Mouse (Mus musculus): ENCODE measurements around the gene Rpl41. TPM values are rescaled to one million over a fixed set of nuclear protein-coding genes. Genes with fewer than 3 reads are reported as not detected.

The Rpl41 gene
- polyA plus RNA-seq, 1 experiment from 2014 or later, result 3,364 TPM

GRCm38 (mm10) chr10:128587697-128588096 lies 38.6 kb upstream of the Rpl41 start:
- ATAC-seq, result peak; percentile 81
- H3K27ac ChIP-seq (ENCODE audit: low read length), result peak overlapping the region; percentile 96
- H3K27me3 ChIP-seq (replicated peaks; ENCODE audit: control insufficient read depth, insufficient read depth, low read length), result peaks cover 4% of the 10 kb centered on the region; the same call in 1 of the 2 replicates
- peak overlapping the region; percentile 57 for H3K4me2 ChIP-seq (ENCODE audit: low read depth, low read length)
- peak overlapping the region; percentile 84 for H3K9ac ChIP-seq (ENCODE audit: low read depth, low read length)
- peaks cover 2% of the 10 kb centered on the region; the same call in 1 of the 2 replicates for H3K36me3 ChIP-seq (ENCODE audit: control insufficient read depth, insufficient read depth, low read length)
- H3K4me1 ChIP-seq (ENCODE audit: control insufficient read depth, insufficient read depth, low read length), result peaks cover 25% of the 10 kb centered on the region
- H3K4me3 ChIP-seq (ENCODE audit: low read length), result peak overlapping the region; percentile 66
- 38% methylated on average over 8 of the region's 8 CpGs for WGBS
- H3K9me3 ChIP-seq (ENCODE audit: control insufficient read depth, low read length), result no peaks in the 10 kb centered on the region

GRCm38 (mm10) chr10:128587120-128587519 lies 38.0 kb upstream of the Rpl41 start:
- H3K27ac ChIP-seq (ENCODE audit: low read length), result peak overlapping the region; percentile 96
- WGBS, result 26% methylated on average over 4 of the region's 4 CpGs
- H3K4me1 ChIP-seq (ENCODE audit: control insufficient read depth, insufficient read depth, low read length), result peaks cover 25% of the 10 kb centered on the region
- H3K9ac ChIP-seq (ENCODE audit: low read depth, low read length), result peak overlapping the region; percentile 65
- H3K4me2 ChIP-seq (ENCODE audit: low read depth, low read length), result peak overlapping the region; percentile 57
- H3K36me3 ChIP-seq (ENCODE audit: control insufficient read depth, insufficient read depth, low read length), result peaks cover 2% of the 10 kb centered on the region; the same call in 1 of the 2 replicates
- no peaks in the 10 kb centered on the region for H3K9me3 ChIP-seq (ENCODE audit: control insufficient read depth, low read length)
- H3K27me3 ChIP-seq (replicated peaks; ENCODE audit: control insufficient read depth, insufficient read depth, low read length), result peaks cover 4% of the 10 kb centered on the region; the same call in 1 of the 2 replicates
- peak; percentile 24 for ATAC-seq
- peak overlapping the region; percentile 66 for H3K4me3 ChIP-seq (ENCODE audit: low read length)

- H3K9me3 ChIP-seq (ENCODE audit: control insufficient read depth, low read length), result no peaks in the 10 kb centered on the region
- H3K4me2 ChIP-seq (ENCODE audit: low read depth, low read length), result peak overlapping the region; percentile 57
- H3K4me1 ChIP-seq (ENCODE audit: control insufficient read depth, insufficient read depth, low read length), result peaks cover 25% of the 10 kb centered on the region
- peak overlapping the region; percentile 96 for H3K27ac ChIP-seq (ENCODE audit: low read length)
- no peak for ATAC-seq
- peak overlapping the region; percentile 65 for H3K9ac ChIP-seq (ENCODE audit: low read depth, low read length)
- H3K27me3 ChIP-seq (replicated peaks; ENCODE audit: control insufficient read depth, insufficient read depth, low read length), result peaks cover 4% of the 10 kb centered on the region; the same call in 1 of the 2 replicates
- WGBS, result 8% methylated on average over 1 of the region's 1 CpGs
- H3K4me3 ChIP-seq (ENCODE audit: low read length), result peak overlapping the region; percentile 66
- peaks cover 2% of the 10 kb centered on the region; the same call in 1 of the 2 replicates for H3K36me3 ChIP-seq (ENCODE audit: control insufficient read depth, insufficient read depth, low read length)
Measured at GRCm38 (mm10) chr10:128586546-128586945, 37.4 kb upstream of the Rpl41 start.

- Histone ChIP-seq H3K27ac (ENCODE audit: low read length) (peak overlapping the region; percentile 69), H3K9ac (ENCODE audit: low read depth, low read length) (0 out of 2 replicates have a peak overlapping the region, but pooled peaks have one; percentile 2), H3K27me3 (replicated peaks; ENCODE audit: control insufficient read depth, insufficient read depth, low read length) (peaks cover 4% of the 10 kb centered on the region; the same call in 1 of the 2 replicates), H3K4me1 (ENCODE audit: control insufficient read depth, insufficient read depth, low read length) (peaks cover 27% of the 10 kb centered on the region), H3K9me3 (ENCODE audit: control insufficient read depth, low read length) (no peaks in the 10 kb centered on the region), H3K4me3 (ENCODE audit: low read length) (no peak overlapping the region), H3K36me3 (ENCODE audit: control insufficient read depth, insufficient read depth, low read length) (peaks cover 2% of the 10 kb centered on the region; the same call in 1 of the 2 replicates), H3K4me2 (ENCODE audit: low read depth, low read length) (peak overlapping the region; percentile 31)
- 7% methylated on average over 4 of the region's 4 CpGs for WGBS
- peak; percentile 41 for ATAC-seq
Measured at GRCm38 (mm10) chr10:128584386-128584785, 35.3 kb upstream of the Rpl41 start.

- 0 out of 2 replicates have a peak, but pooled peaks have one; percentile 12 for ATAC-seq
- peaks cover 2% of the 10 kb centered on the region; the same call in 1 of the 2 replicates for H3K36me3 ChIP-seq (ENCODE audit: control insufficient read depth, insufficient read depth, low read length)
- H3K4me1 ChIP-seq (ENCODE audit: control insufficient read depth, insufficient read depth, low read length), result peaks cover 31% of the 10 kb centered on the region
- H3K9ac ChIP-seq (ENCODE audit: low read depth, low read length), result peak overlapping the region; percentile 16; the same call in 1 of the 2 replicates
- peak overlapping the region; percentile 31; the same call in 1 of the 2 replicates for H3K4me2 ChIP-seq (ENCODE audit: low read depth, low read length)
- peak overlapping the region; percentile 63 for H3K27ac ChIP-seq (ENCODE audit: low read length)
- no peak overlapping the region for H3K4me3 ChIP-seq (ENCODE audit: low read length)
- 35% methylated on average over 7 of the region's 7 CpGs for WGBS
- no peaks in the 10 kb centered on the region for H3K9me3 ChIP-seq (ENCODE audit: control insufficient read depth, low read length)
- peaks cover 4% of the 10 kb centered on the region; the same call in 1 of the 2 replicates for H3K27me3 ChIP-seq (replicated peaks; ENCODE audit: control insufficient read depth, insufficient read depth, low read length)
Measured at GRCm38 (mm10) chr10:128583644-128584043, 34.5 kb upstream of the Rpl41 start.

- Histone ChIP-seq H3K4me1 (ENCODE audit: control insufficient read depth, insufficient read depth, low read length) (peaks cover 24% of the 10 kb centered on the region), H3K9me3 (ENCODE audit: control insufficient read depth, low read length) (no peaks in the 10 kb centered on the region), H3K27ac (ENCODE audit: low read length) (peak overlapping the region; percentile 73), H3K9ac (ENCODE audit: low read depth, low read length) (no peak overlapping the region), H3K4me3 (ENCODE audit: low read length) (no peak overlapping the region), H3K4me2 (ENCODE audit: low read depth, low read length) (no peak overlapping the region), H3K36me3 (ENCODE audit: control insufficient read depth, insufficient read depth, low read length) (peaks cover 18% of the 10 kb centered on the region; the same call in 1 of the 2 replicates), H3K27me3 (replicated peaks; ENCODE audit: control insufficient read depth, insufficient read depth, low read length) (no peaks in the 10 kb centered on the region)
- peak; percentile 3 for ATAC-seq
- 77% methylated on average over 4 of the region's 4 CpGs for WGBS
Measured at GRCm38 (mm10) chr10:128579731-128580130, 30.6 kb upstream of the Rpl41 start.

- Histone ChIP-seq H3K27me3 (replicated peaks; ENCODE audit: control insufficient read depth, insufficient read depth, low read length) (no peaks in the 10 kb centered on the region), H3K4me3 (ENCODE audit: low read length) (no peak overlapping the region), H3K4me1 (ENCODE audit: control insufficient read depth, insufficient read depth, low read length) (peaks cover 22% of the 10 kb centered on the region), H3K27ac (ENCODE audit: low read length) (peak overlapping the region; percentile 73), H3K4me2 (ENCODE audit: low read depth, low read length) (no peak overlapping the region), H3K9ac (ENCODE audit: low read depth, low read length) (no peak overlapping the region), H3K36me3 (ENCODE audit: control insufficient read depth, insufficient read depth, low read length) (peaks cover 18% of the 10 kb centered on the region; the same call in 1 of the 2 replicates), H3K9me3 (ENCODE audit: control insufficient read depth, low read length) (no peaks in the 10 kb centered on the region)
- ATAC-seq, result peak; percentile 92
- WGBS, result 65% methylated on average over 3 of the region's 3 CpGs
Measured at GRCm38 (mm10) chr10:128579298-128579697, 30.2 kb upstream of the Rpl41 start.

GRCm38 (mm10) chr10:128578330-128578729 lies 29.2 kb upstream of the Rpl41 start:
- ATAC-seq, result no peak
- 69% methylated on average over 11 of the region's 11 CpGs for WGBS
- H3K4me2 ChIP-seq (ENCODE audit: low read depth, low read length), result no peak overlapping the region
- H3K9me3 ChIP-seq (ENCODE audit: control insufficient read depth, low read length), result no peaks in the 10 kb centered on the region
- H3K36me3 ChIP-seq (ENCODE audit: control insufficient read depth, insufficient read depth, low read length), result peaks cover 18% of the 10 kb centered on the region; the same call in 1 of the 2 replicates
- no peak overlapping the region for H3K27ac ChIP-seq (ENCODE audit: low read length)
- H3K27me3 ChIP-seq (replicated peaks; ENCODE audit: control insufficient read depth, insufficient read depth, low read length), result no peaks in the 10 kb centered on the region
- no peak overlapping the region for H3K9ac ChIP-seq (ENCODE audit: low read depth, low read length)
- no peak overlapping the region for H3K4me3 ChIP-seq (ENCODE audit: low read length)
- H3K4me1 ChIP-seq (ENCODE audit: control insufficient read depth, insufficient read depth, low read length), result peaks cover 13% of the 10 kb centered on the region; the same call in 1 of the 2 replicates

- no peaks in the 10 kb centered on the region for H3K9me3 ChIP-seq (ENCODE audit: control insufficient read depth, low read length)
- H3K4me3 ChIP-seq (ENCODE audit: low read length), result no peak overlapping the region
- no peak overlapping the region for H3K9ac ChIP-seq (ENCODE audit: low read depth, low read length)
- peaks cover 15% of the 10 kb centered on the region; the same call in 1 of the 2 replicates for H3K36me3 ChIP-seq (ENCODE audit: control insufficient read depth, insufficient read depth, low read length)
- peaks cover 10% of the 10 kb centered on the region; the same call in 1 of the 2 replicates for H3K4me1 ChIP-seq (ENCODE audit: control insufficient read depth, insufficient read depth, low read length)
- H3K4me2 ChIP-seq (ENCODE audit: low read depth, low read length), result no peak overlapping the region
- no peak overlapping the region for H3K27ac ChIP-seq (ENCODE audit: low read length)
- no peak for ATAC-seq
- no peaks in the 10 kb centered on the region for H3K27me3 ChIP-seq (replicated peaks; ENCODE audit: control insufficient read depth, insufficient read depth, low read length)
- WGBS, result 89% methylated on average over 2 of the region's 2 CpGs
Measured at GRCm38 (mm10) chr10:128575063-128575462, 26.0 kb upstream of the Rpl41 start.
